Mouse (Mus musculus): ENCODE data around the gene Srrt. TPM values are rescaled to one million over a fixed set of nuclear protein-coding genes. Genes with fewer than 3 reads are reported as not detected.

Srrt gene
- total and polyA plus RNA-seq, 2 experiments from 2014 or later = 57.0 to 98.9 TPM

DNA sequence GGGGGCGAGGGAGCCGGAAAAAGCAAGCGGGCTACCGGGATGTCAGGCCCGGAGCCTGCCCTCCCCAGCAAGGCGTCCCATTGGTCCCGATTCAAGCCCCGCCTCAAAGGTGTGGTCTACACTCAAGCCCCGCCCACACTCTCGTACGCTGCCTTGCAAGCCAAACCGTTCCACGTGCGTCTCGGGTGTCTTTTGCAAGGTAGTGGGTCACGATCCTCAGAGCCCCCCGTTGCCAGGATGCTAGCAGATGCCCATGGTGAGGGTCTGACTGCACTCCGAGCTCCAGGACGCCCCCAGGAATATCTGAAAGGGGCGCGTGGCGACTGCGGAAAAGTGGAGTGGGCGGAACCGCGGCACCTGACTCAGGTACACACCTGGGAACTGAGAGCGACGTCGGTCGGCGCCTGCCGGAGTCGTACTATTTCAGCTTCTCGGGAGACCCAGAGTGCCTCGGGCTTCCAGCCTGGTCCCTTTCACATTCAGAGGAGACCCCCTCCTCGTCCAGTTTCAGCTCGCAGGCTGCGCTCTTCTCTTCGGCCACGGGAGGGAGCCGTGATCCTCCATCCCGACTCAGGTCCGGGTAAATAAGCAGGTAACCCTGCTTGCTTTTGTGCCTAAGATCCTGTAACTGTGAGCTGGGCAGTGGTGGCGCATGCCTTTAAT, 26.2 kb upstream of the Srrt start, which contains the start of gene Slc12a9:
Gene Slc12a9, minus strand, starts transcription at position 86 of the 663 bp plus-strand sequence.
- peak within 1 kb of the TSS; percentile 60 for H3K27ac ChIP-seq
- TF ChIP-seq CTCF (IDR thresholded peaks at IDR 0.05; ENCODE audit: low read depth) = peak; percentile 86
- H3K27me3 ChIP-seq (ENCODE audit: insufficient read depth, low read length) = no peaks in the 10 kb centered on the region
- no peaks in the 10 kb centered on the region for H3K4me1 ChIP-seq (ENCODE audit: insufficient read depth, low read length)
- H3K4me2 ChIP-seq (ENCODE audit: low read depth, low read length) = peak within 1 kb of the TSS; percentile 95
- no peaks in the 10 kb centered on the region for H3K9me3 ChIP-seq (ENCODE audit: low read length)
- H3K4me3 ChIP-seq (ENCODE audit: low read length) = peak within 1 kb of the TSS; percentile 58
- DNase-seq (ENCODE audit: low spot score) (peak; percentile 97), ATAC-seq (peak; percentile 93)
- peak within 1 kb of the TSS; percentile 64 for H3K9ac ChIP-seq (replicated peaks; ENCODE audit: low read length)
- WGBS = 0% methylated on average over 44 of the region's 44 CpGs
- H3K36me3 ChIP-seq (ENCODE audit: insufficient read depth, low read length) = no peaks in the 10 kb centered on the region

DNA sequence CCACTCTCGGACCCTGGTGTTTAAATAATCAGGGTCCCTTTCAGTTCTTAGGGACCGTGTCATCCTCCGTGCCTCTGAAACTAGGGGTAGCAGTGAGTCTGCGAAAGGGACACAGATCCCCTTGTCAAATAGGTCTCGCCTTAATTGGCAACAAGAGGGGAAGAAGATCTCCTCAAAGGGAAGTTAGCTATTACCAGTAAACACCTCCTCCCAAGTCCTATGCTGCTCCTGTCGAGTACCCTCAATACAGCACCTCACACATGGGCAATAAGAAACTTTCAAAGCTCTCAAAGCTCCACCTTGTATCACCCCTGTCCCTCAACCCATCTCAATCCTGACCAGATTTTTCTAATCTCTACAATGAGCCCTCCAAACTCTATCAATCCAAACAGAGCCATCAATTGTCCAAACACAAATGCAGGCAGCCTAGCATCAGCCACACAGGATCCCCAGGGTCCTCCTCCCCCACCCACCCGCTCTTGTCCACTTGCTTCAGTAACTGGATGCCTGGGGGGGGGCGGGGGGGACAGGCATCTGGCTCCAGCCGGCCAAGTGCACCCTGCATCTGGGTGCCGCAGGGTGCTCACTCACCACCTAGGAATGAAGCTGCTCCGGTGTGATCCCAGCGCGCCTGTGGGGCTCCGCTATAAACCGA, 25.5 kb upstream of the Srrt start:
- Histone ChIP-seq H3K4me2 (ENCODE audit: low read depth, low read length) (peak overlapping the region; percentile 95), H3K27ac (peak overlapping the region; percentile 60), H3K4me3 (ENCODE audit: low read length) (peak overlapping the region; percentile 58), H3K36me3 (ENCODE audit: insufficient read depth, low read length) (0 out of 2 replicates have a peak, but pooled peaks cover under 1% of the 10 kb centered on the region), H3K9ac (replicated peaks; ENCODE audit: low read length) (peak overlapping the region; percentile 64), H3K27me3 (ENCODE audit: insufficient read depth, low read length) (no peaks in the 10 kb centered on the region), H3K4me1 (ENCODE audit: insufficient read depth, low read length) (no peaks in the 10 kb centered on the region), H3K9me3 (ENCODE audit: low read length) (no peaks in the 10 kb centered on the region)
- DNase-seq (ENCODE audit: low spot score) (no peak), ATAC-seq (peak; percentile 66)
- TF ChIP-seq CTCF (IDR thresholded peaks at IDR 0.05; ENCODE audit: low read depth) = no peak
- 16% methylated on average over 15 of the region's 15 CpGs for WGBS

DNA sequence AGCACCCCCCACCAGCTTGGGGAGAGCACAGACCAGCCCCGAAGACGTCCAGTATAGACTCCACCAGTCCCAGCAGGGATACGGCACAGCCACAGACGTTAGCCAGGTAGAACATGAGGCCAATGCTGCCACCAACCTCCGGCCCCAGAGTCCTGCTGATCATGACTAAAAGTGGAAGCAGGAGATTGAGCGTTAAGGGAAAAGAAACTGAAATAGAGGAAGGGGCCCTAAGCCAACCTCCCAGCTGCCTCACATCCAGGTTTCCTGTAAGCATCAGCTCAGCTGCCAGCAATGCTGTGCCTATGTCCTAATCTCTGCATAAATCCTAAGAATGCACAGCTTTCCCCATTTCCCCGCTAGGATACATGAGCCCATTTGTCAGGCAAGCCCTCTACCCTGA, 23.4 kb upstream of the Srrt start:
- Histone ChIP-seq H3K9ac (replicated peaks; ENCODE audit: low read length) (no peak overlapping the region), H3K27ac (no peak overlapping the region), H3K27me3 (ENCODE audit: insufficient read depth, low read length) (no peaks in the 10 kb centered on the region), H3K4me1 (ENCODE audit: insufficient read depth, low read length) (no peaks in the 10 kb centered on the region), H3K4me2 (ENCODE audit: low read depth, low read length) (no peak overlapping the region), H3K9me3 (ENCODE audit: low read length) (no peaks in the 10 kb centered on the region), H3K36me3 (ENCODE audit: insufficient read depth, low read length) (peaks cover 5% of the 10 kb centered on the region; the same call in 1 of the 2 replicates), H3K4me3 (ENCODE audit: low read length) (no peak overlapping the region)
- ATAC-seq = no peak
- TF ChIP-seq CTCF (IDR thresholded peaks at IDR 0.05; ENCODE audit: low read depth) = no peak
- WGBS = 90% methylated on average over 7 of the region's 7 CpGs
- DNase-seq (ENCODE audit: low spot score) = no peak

DNA sequence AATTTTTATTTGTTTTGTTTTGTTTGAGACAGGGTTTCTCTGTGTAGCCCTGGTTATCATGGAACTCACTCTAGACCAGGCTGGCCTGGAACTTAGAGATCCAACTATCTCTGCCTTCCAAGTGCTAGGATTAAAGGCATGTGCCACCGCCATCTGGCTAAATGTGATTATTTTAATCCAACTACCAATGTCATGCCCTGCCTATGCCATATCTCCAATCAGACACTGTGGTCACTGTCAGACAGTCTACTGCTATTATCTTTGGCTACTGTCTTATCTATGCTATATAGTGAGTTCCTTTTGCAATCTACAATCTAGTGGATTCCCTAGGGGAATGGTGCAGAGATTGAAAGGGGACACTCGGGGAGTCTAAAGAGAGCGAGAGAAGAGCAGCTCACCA, 13.5 kb upstream of the Srrt start:
- ATAC-seq (no peak), DNase-seq (ENCODE audit: low spot score) (no peak)
- no peak for TF ChIP-seq CTCF (IDR thresholded peaks at IDR 0.05; ENCODE audit: low read depth)
- no peaks in the 10 kb centered on the region for H3K4me1 ChIP-seq (ENCODE audit: insufficient read depth, low read length)
- no peaks in the 10 kb centered on the region for H3K9me3 ChIP-seq (ENCODE audit: low read length)
- H3K27ac ChIP-seq = no peak overlapping the region
- 90% methylated on average over 3 of the region's 3 CpGs for WGBS
- H3K4me3 ChIP-seq (ENCODE audit: low read length) = no peak overlapping the region
- peaks cover 33% of the 10 kb centered on the region for H3K36me3 ChIP-seq (ENCODE audit: insufficient read depth, low read length)
- H3K9ac ChIP-seq (replicated peaks; ENCODE audit: low read length) = no peak overlapping the region
- no peaks in the 10 kb centered on the region for H3K27me3 ChIP-seq (ENCODE audit: insufficient read depth, low read length)
- H3K4me2 ChIP-seq (ENCODE audit: low read depth, low read length) = no peak overlapping the region

- Histone ChIP-seq H3K4me3 (ENCODE audit: low read length) (no peak overlapping the region), H3K9ac (replicated peaks; ENCODE audit: low read length) (no peak overlapping the region), H3K4me1 (ENCODE audit: insufficient read depth, low read length) (no peaks in the 10 kb centered on the region), H3K27ac (no peak overlapping the region), H3K27me3 (ENCODE audit: insufficient read depth, low read length) (no peaks in the 10 kb centered on the region), H3K36me3 (ENCODE audit: insufficient read depth, low read length) (peaks cover 33% of the 10 kb centered on the region; the same call in 1 of the 2 replicates), H3K4me2 (ENCODE audit: low read depth, low read length) (no peak overlapping the region), H3K9me3 (ENCODE audit: low read length) (no peaks in the 10 kb centered on the region)
- 100% methylated on average over 1 of the region's 1 CpGs for WGBS
- no peak for TF ChIP-seq CTCF (IDR thresholded peaks at IDR 0.05; ENCODE audit: low read depth)
- DNase-seq (ENCODE audit: low spot score) (no peak), ATAC-seq (no peak)
Measured at GRCm38 (mm10) chr5:137318570-137318969, 11.1 kb upstream of the Srrt start.

- ATAC-seq (no peak), DNase-seq (ENCODE audit: low spot score) (no peak)
- H3K9me3 ChIP-seq (ENCODE audit: low read length) = no peaks in the 10 kb centered on the region
- 93% methylated on average over 8 of the region's 8 CpGs for WGBS
- peaks cover 27% of the 10 kb centered on the region; the same call in 1 of the 2 replicates for H3K36me3 ChIP-seq (ENCODE audit: insufficient read depth, low read length)
- H3K4me3 ChIP-seq (ENCODE audit: low read length) = no peak overlapping the region
- no peak overlapping the region for H3K9ac ChIP-seq (replicated peaks; ENCODE audit: low read length)
- TF ChIP-seq CTCF (IDR thresholded peaks at IDR 0.05; ENCODE audit: low read depth) = no peak
- H3K4me1 ChIP-seq (ENCODE audit: insufficient read depth, low read length) = no peaks in the 10 kb centered on the region
- no peaks in the 10 kb centered on the region for H3K27me3 ChIP-seq (ENCODE audit: insufficient read depth, low read length)
- no peak overlapping the region for H3K27ac ChIP-seq
- H3K4me2 ChIP-seq (ENCODE audit: low read depth, low read length) = no peak overlapping the region
Measured at GRCm38 (mm10) chr5:137317361-137317760, 9.9 kb upstream of the Srrt start.
